Mouse (Mus musculus): ENCODE measurements around the gene Efcab6. TPM values are rescaled to one million over a fixed set of nuclear protein-coding genes. Genes with fewer than 3 reads are reported as not detected.

Gene Efcab6
- polyA plus RNA-seq, 1 experiment from 2014 or later = 0.56 TPM

DNA sequence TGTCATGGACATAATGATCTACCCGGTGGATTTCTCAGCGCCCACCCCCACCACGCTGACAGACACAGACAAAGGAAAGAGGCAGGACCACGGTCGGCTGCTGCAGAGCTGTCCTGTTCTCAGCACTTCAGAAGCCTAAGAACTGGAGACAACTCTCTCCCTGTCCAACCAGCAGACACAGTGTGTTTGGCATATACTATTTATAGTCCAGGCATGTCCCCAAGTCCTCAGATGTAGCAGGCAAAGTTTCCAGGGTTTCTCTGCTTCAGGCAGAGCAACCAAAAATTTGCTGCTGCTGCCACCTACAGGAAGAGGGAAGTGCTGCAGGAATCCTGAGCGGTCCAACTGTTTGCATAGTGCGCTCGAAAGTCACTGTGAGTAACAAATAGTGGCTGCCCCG, 11.3 kb downstream of the Efcab6 start:
- peaks cover 5% of the 10 kb centered on the region for H3K4me1 ChIP-seq
- peaks cover 6% of the 10 kb centered on the region; the same call in 1 of the 2 replicates for H3K27me3 ChIP-seq (replicated peaks)
- 0 out of 2 replicates have a peak overlapping the region, but pooled peaks have one; percentile 43 for H3K27ac ChIP-seq
- no peak overlapping the region for H3K4me3 ChIP-seq
- WGBS = 29% methylated on average over 9 of the region's 9 CpGs
- H3K9me3 ChIP-seq = no peaks in the 10 kb centered on the region
- H3K36me3 ChIP-seq (replicated peaks) = no peaks in the 10 kb centered on the region
- ATAC-seq (replicated peaks) = peak; percentile 88
- H3K4me2 ChIP-seq = no peak overlapping the region
- H3K9ac ChIP-seq = no peak overlapping the region

DNA sequence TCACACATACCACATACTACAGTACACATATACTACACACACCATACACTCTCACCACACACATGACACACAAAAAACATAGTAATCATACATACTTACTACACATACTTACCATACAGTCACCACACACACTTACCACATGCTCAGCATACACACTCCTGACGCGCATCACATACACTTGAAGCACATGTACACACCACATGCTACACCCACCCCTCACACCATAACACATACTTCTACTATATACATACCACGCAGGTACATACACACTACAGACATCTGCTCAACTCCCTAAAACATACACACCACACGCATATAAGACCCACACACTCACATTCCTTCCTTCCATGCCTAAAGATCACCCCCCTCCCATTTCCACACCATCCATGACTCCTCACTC, 11.9 kb downstream of the Efcab6 start:
- ATAC-seq (replicated peaks) = peak; percentile 20; the same call in 1 of the 2 replicates
- Histone ChIP-seq H3K9me3 (no peaks in the 10 kb centered on the region), H3K4me1 (peaks cover 5% of the 10 kb centered on the region), H3K9ac (no peak overlapping the region), H3K27me3 (replicated peaks) (peaks cover 6% of the 10 kb centered on the region; the same call in 1 of the 2 replicates), H3K27ac (0 out of 2 replicates have a peak overlapping the region, but pooled peaks have one; percentile 43), H3K4me2 (no peak overlapping the region), H3K36me3 (replicated peaks) (no peaks in the 10 kb centered on the region), H3K4me3 (no peak overlapping the region)
- 97% methylated on average over 4 of the region's 4 CpGs for WGBS

DNA sequence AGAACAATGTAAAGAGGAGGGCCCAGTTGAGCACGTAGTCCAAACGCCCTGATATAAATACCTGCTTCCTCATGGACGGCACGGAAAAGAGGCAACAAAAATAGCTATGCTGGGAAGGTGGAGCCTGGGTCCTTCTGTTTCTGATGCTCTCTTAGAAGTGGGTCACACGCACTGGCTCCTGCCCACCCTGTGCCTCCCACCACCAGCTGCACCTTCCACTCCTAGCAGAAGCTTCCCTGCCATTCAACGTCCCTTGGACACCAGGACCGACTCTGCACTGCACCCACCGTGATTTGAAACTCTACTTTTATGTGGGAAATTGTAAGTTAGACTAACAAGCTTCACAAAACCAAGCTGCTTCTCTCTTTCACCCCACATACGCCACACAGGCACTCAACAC, 12.8 kb downstream of the Efcab6 start:
- WGBS = 82% methylated on average over 9 of the region's 9 CpGs
- H3K4me2 ChIP-seq = no peak overlapping the region
- no peaks in the 10 kb centered on the region for H3K36me3 ChIP-seq (replicated peaks)
- no peak overlapping the region for H3K4me3 ChIP-seq
- no peak overlapping the region for H3K9ac ChIP-seq
- ATAC-seq (replicated peaks) = no peak
- H3K27ac ChIP-seq = no peak overlapping the region
- H3K4me1 ChIP-seq = peaks cover 5% of the 10 kb centered on the region
- H3K9me3 ChIP-seq = no peaks in the 10 kb centered on the region
- peaks cover 6% of the 10 kb centered on the region; the same call in 1 of the 2 replicates for H3K27me3 ChIP-seq (replicated peaks)

DNA sequence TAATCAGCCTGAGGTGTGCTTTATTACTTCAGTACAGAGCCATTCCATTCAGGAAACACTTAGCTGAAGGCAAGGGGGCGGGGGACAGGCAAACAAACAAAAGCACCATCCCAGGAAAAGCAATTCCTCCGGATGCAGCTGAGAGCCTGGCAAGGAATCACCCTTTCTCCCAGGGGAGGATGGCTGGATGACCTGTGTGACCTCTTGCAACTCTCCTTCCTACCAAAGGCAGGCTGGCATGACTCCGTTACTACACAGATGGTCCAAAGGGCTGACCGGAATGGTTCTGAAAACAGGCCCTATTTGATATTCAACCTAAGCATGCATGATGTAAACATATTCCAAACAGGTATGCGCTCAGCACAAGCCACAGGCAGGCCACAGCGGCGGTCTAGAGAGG, 15.6 kb downstream of the Efcab6 start:
- Histone ChIP-seq H3K4me1 (peaks cover 5% of the 10 kb centered on the region), H3K4me3 (no peak overlapping the region), H3K9me3 (no peaks in the 10 kb centered on the region), H3K9ac (no peak overlapping the region), H3K36me3 (replicated peaks) (no peaks in the 10 kb centered on the region), H3K4me2 (no peak overlapping the region), H3K27ac (no peak overlapping the region), H3K27me3 (replicated peaks) (peaks cover 5% of the 10 kb centered on the region; the same call in 1 of the 2 replicates)
- no peak for ATAC-seq (replicated peaks)
- WGBS = 72% methylated on average over 7 of the region's 7 CpGs

DNA sequence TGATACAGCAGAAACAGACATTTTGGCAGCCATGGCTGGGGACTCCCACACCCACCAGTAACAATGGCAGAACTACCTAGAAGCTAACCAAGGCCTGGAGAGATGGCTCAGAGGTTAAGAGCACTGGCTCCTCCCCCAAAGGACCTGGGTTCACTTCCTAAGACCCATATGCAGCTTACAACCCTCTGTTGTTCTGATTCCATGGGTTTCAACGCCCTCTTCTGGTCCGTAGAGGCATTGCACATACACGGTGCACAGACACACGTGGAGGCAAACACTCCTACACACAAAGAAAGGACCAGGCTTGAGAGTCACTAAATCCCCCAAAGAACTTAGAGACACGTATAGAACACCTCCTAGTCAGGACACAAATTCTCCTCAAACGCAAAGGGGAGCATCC, 19.6 kb downstream of the Efcab6 start:
- Histone ChIP-seq H3K9me3 (no peaks in the 10 kb centered on the region), H3K36me3 (replicated peaks) (no peaks in the 10 kb centered on the region), H3K27me3 (replicated peaks) (no peaks in the 10 kb centered on the region), H3K4me1 (no peaks in the 10 kb centered on the region), H3K4me3 (no peak overlapping the region), H3K4me2 (no peak overlapping the region), H3K9ac (no peak overlapping the region), H3K27ac (no peak overlapping the region)
- no peak for ATAC-seq (replicated peaks)
- 90% methylated on average over 6 of the region's 6 CpGs for WGBS

DNA sequence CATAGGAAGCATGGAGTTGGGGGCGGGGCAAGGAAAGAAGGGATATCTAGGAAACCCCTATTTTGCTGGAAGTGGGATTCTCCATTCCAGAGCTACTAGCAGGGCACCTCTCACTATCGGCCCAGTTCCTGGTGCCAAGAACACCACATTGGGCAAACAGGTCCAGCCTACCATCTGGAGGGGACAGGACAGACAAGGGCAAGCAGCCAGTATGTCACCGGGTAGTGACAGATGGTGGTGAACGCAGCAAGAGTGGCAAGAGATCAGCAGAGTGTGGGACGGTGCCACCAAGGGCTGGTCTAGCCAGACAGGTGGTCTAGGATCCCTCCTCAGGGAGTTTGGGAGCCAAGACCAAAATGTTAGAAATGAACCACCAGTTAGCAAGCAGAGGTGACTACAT, 28.1 kb downstream of the Efcab6 start:
- 85% methylated on average over 5 of the region's 5 CpGs for WGBS
- Histone ChIP-seq H3K9ac (no peak overlapping the region), H3K9me3 (no peaks in the 10 kb centered on the region), H3K4me1 (no peaks in the 10 kb centered on the region), H3K4me2 (no peak overlapping the region), H3K4me3 (no peak overlapping the region), H3K27me3 (replicated peaks) (no peaks in the 10 kb centered on the region), H3K27ac (no peak overlapping the region), H3K36me3 (replicated peaks) (no peaks in the 10 kb centered on the region)
- no peak for ATAC-seq (replicated peaks)

DNA sequence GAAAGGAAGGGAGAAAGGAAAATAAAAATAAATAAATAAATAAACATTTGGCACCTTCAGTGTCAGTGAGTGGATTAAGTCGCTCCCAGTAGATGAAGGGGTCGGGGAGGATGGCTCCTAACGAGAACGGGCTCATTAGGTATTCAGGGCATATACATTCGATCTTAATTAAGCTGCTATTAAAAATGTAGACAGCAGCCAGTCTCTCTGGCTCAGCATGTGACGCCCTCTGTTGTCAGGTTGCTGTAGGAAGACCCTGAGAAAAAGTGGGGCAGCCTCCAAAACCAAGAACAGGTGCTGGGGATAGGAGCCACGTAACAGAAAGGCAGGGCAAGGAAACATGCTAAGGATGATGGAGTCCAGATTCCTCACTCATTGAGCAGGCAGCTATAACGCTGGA, 39.5 kb downstream of the Efcab6 start:
- no peak overlapping the region for H3K27ac ChIP-seq
- H3K4me3 ChIP-seq = no peak overlapping the region
- no peaks in the 10 kb centered on the region for H3K4me1 ChIP-seq
- H3K36me3 ChIP-seq (replicated peaks) = no peaks in the 10 kb centered on the region
- H3K27me3 ChIP-seq (replicated peaks) = no peaks in the 10 kb centered on the region
- no peak overlapping the region for H3K9ac ChIP-seq
- ATAC-seq (replicated peaks) = no peak
- H3K9me3 ChIP-seq = no peaks in the 10 kb centered on the region
- no peak overlapping the region for H3K4me2 ChIP-seq
- WGBS = 52% methylated on average over 8 of the region's 8 CpGs

DNA sequence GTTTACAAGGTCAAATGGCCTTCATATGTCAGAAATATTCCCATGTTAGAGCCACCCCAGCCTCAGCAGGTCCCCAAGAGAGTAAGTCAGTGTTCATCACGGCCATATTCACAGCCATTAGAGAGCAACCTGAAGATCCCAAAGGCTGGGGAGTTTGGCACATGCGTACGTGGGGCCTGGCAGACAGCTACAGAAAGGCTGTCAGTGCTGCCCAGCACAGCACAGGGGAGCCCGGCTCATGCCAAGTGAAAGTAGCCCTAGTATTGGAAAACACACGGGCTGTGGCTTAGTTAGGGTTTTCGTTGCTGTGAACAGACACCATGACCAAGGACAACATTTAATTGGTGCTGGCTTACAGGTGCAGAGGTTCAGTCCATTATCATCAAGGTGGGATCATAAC, 40.3 kb downstream of the Efcab6 start:
- no peak for ATAC-seq (replicated peaks)
- Histone ChIP-seq H3K4me1 (no peaks in the 10 kb centered on the region), H3K9me3 (no peaks in the 10 kb centered on the region), H3K4me2 (no peak overlapping the region), H3K36me3 (replicated peaks) (no peaks in the 10 kb centered on the region), H3K27me3 (replicated peaks) (no peaks in the 10 kb centered on the region), H3K27ac (no peak overlapping the region), H3K4me3 (no peak overlapping the region), H3K9ac (no peak overlapping the region)
- 88% methylated on average over 6 of the region's 6 CpGs for WGBS

DNA sequence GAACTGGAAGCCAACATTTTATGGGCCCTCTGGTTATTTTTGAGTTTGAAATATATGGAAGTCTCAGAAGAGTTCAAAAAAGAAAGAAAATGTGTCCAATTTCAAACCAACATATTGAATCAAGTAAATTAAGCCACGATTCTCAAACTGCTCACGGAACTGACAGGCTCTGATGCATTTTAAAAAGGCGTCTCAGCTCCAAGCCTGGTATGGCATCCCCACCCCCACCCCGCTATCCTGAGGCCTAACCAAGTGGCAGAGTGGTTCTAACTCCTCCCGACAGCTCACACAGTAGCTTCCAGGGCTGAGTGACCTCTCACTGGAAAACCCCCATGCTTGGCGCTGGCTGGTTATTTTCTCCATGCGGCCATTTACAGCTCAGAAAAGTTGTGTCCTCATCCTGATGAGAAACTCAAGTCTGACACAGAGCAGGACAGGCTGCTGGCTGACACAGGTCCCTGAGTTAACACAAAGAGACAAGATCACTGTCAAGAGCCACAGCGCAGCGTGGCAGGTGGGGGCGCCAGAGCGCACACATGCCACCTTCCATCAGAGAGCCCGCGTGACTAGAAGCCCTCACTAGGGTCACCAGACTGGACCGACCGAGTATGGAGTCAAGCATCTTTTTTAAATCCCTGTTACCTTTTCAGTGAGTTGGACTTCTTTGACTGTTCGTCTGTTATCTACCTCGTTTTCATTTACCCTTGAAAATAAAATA, 55.7 kb downstream of the Efcab6 start:
- no peak overlapping the region for H3K9ac ChIP-seq
- no peaks in the 10 kb centered on the region for H3K9me3 ChIP-seq
- WGBS = 62% methylated on average over 17 of the region's 17 CpGs
- no peak for ATAC-seq (replicated peaks)
- no peaks in the 10 kb centered on the region for H3K36me3 ChIP-seq (replicated peaks)
- no peaks in the 10 kb centered on the region for H3K27me3 ChIP-seq (replicated peaks)
- H3K4me1 ChIP-seq = no peaks in the 10 kb centered on the region
- H3K27ac ChIP-seq = no peak overlapping the region
- no peak overlapping the region for H3K4me2 ChIP-seq
- no peak overlapping the region for H3K4me3 ChIP-seq

DNA sequence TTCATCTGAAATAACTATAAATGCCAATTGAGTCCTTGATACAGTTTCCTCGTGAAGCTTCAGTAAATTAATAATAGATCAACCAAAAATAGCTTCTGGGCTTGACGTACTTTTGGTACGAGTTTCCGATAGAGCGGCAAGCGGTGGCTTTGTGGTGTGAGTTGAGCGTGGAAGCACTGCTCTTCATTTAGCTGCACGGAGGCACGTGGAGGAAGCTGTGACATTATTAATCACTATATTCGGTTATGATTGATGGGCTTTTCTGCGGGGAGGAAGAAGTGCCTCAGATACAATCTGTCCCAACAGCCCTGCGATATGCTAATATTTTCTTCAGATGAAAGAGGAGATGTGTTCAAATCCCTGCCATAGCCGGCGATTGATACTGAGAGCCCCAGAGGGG, 60.9 kb downstream of the Efcab6 start:
- no peaks in the 10 kb centered on the region for H3K27me3 ChIP-seq (replicated peaks)
- no peaks in the 10 kb centered on the region for H3K9me3 ChIP-seq
- H3K4me1 ChIP-seq = no peaks in the 10 kb centered on the region
- no peak overlapping the region for H3K4me3 ChIP-seq
- H3K9ac ChIP-seq = no peak overlapping the region
- no peak overlapping the region for H3K4me2 ChIP-seq
- no peak for ATAC-seq (replicated peaks)
- 78% methylated on average over 14 of the region's 14 CpGs for WGBS
- H3K27ac ChIP-seq = no peak overlapping the region
- no peaks in the 10 kb centered on the region for H3K36me3 ChIP-seq (replicated peaks)

DNA sequence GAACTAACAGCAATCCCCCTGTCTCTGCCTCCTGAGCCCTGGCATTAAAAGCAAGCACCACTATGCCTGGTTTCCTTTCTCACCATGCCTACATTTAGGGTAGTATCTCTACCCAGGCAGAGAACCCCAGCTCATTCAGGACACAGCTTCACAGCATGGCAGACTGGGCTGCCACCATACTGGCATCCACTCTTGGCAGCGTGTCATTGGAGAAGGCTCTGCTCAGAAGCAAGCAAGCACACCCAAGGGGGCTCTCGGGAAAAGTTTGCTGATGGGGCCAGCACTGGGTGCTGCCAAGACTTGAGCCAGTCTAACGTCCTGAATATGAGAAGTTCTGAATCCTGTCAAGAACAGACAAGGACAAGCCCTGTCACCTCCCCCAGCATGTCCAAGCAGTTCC, 66.1 kb downstream of the Efcab6 start:
- H3K9ac ChIP-seq = no peak overlapping the region
- H3K36me3 ChIP-seq (replicated peaks) = no peaks in the 10 kb centered on the region
- H3K4me1 ChIP-seq = peaks cover 13% of the 10 kb centered on the region
- H3K4me3 ChIP-seq = no peak overlapping the region
- no peaks in the 10 kb centered on the region; the same call in 1 of the 2 replicates for H3K27me3 ChIP-seq (replicated peaks)
- H3K9me3 ChIP-seq = no peaks in the 10 kb centered on the region
- ATAC-seq (replicated peaks) = no peak
- H3K27ac ChIP-seq = peak overlapping the region; percentile 38; the same call in 1 of the 2 replicates
- WGBS = 84% methylated on average over 3 of the region's 3 CpGs
- no peak overlapping the region for H3K4me2 ChIP-seq

DNA sequence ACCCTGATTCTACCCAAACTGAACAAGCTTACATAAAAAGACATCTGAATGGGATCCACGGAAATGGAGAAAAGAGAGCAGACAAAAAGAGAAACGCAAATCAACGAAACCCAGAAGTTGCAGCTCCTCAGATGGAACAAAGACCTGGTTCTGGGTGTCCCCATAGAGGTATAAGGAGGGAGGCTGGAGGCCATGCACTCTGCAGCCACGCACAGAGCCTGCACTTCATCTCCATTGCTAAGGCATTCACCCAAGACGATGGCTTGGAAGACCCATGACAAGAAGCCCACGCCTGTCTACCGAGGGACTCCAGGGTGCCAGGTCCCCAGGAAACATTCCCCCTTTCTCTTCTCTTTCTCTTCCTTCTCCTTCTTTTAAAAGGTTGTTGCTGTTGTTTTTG, 66.6 kb downstream of the Efcab6 start:
- Histone ChIP-seq H3K36me3 (replicated peaks) (no peaks in the 10 kb centered on the region), H3K27ac (peak overlapping the region; percentile 38; the same call in 1 of the 2 replicates), H3K9ac (no peak overlapping the region), H3K4me1 (peaks cover 13% of the 10 kb centered on the region), H3K9me3 (no peaks in the 10 kb centered on the region), H3K27me3 (replicated peaks) (no peaks in the 10 kb centered on the region; the same call in 1 of the 2 replicates), H3K4me3 (no peak overlapping the region), H3K4me2 (no peak overlapping the region)
- 35% methylated on average over 7 of the region's 7 CpGs for WGBS
- ATAC-seq (replicated peaks) = no peak

DNA sequence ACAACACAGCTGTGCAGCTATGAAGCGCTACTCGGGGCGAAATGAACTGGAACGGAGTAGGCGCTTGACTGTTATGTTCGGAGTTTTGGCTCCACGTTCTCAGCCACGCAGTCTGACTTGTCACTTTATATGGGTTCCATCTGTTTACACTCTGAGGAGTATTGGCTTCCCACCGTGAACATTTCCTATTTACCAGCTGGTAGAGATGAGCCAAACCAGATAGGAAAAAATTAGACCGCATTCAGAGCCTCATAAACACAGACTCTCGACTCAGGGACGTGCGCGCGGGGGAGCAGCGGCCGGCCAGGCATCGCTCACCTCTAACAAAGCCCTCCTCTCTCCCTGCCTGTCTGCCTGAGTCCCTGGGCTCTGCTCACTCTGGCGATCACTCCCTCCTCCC, 67.1 kb downstream of the Efcab6 start:
- 0 out of 2 replicates have a peak overlapping the region, but pooled peaks have one; percentile 38 for H3K27ac ChIP-seq
- no peak overlapping the region for H3K4me3 ChIP-seq
- ATAC-seq (replicated peaks) = peak; percentile 58

More for the DNA sequence above, 67.1 kb downstream of the Efcab6 start:
- 5% methylated on average over 19 of the region's 19 CpGs for WGBS
- Histone ChIP-seq H3K9me3 (no peaks in the 10 kb centered on the region), H3K4me2 (peak overlapping the region; percentile 36), H3K4me1 (peaks cover 13% of the 10 kb centered on the region), H3K27me3 (replicated peaks) (no peaks in the 10 kb centered on the region; the same call in 1 of the 2 replicates), H3K9ac (no peak overlapping the region), H3K36me3 (replicated peaks) (no peaks in the 10 kb centered on the region)

All from midbrain, embryonic 15.5 days (tissue).